Mouse (Mus musculus): ENCODE results near the gene AA986860.

DNA sequence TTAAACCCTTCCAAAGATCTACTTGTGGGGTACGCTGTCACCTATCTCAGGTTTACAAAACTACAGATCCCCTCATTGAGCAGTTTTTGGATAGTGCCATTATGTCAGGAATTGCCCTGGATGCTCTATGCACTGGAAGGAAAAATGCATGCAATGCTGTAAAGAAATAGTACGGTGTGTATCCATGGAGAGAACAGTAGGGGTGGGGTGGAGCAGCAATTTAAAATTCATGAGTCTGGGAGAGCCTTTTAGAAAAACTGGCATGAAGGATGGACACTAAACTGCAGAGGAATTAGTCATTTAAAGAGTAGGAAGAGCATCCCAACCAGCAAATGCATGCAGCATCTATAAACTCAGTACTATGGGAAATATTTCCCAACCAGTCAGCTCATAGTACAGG is 5.4 kb upstream of the AA986860 start:
- TF ChIP-seq CTCF (IDR thresholded peaks at IDR 0.05; ENCODE audit: low read depth, low read length) = no peak
- no peak for TF ChIP-seq TAL1 (conservative IDR thresholded peaks at IDR 0.05; ENCODE audit: low read depth, low read length)
- TF ChIP-seq GATA1 (IDR thresholded peaks at IDR 0.05; ENCODE audit: borderline replicate concordance, low read length) = no peak
